Mouse (Mus musculus): ENCODE results near the gene Armc2. TPM values are rescaled to one million over a fixed set of nuclear protein-coding genes. Genes with fewer than 3 reads are reported as not detected.

Armc2 gene
- total RNA-seq, 2 experiments from 2014 or later: 16.5 to 18.5 TPM

- peak; percentile 40 for DNase-seq
- intact Hi-C loops (cut with DNase I): no loop called here
These were observed 87.3 kb downstream of the Armc2 start for GRCm38 (mm10) chr10:41930966-41931365.

- intact Hi-C loops (cut with DNase I): no loop called here
- peak; percentile 29 for DNase-seq
These were observed 91.5 kb downstream of the Armc2 start for GRCm38 (mm10) chr10:41926726-41927125.

- no peak for DNase-seq
- intact Hi-C loops (cut with DNase I): no loop called here
These were observed 105.8 kb downstream of the Armc2 start for GRCm38 (mm10) chr10:41912290-41912994.

- DNase-seq: no peak
- intact Hi-C loops (cut with DNase I): no loop called here
These were observed 109.3 kb downstream of the Armc2 start for GRCm38 (mm10) chr10:41908899-41909298.

GRCm38 (mm10) chr10:41907950-41908349, 110.3 kb downstream of the Armc2 start:
- DNase-seq: peak; percentile 34
- intact Hi-C loops (cut with DNase I): no loop called here

- intact Hi-C loops (cut with DNase I): no loop called here
- peak; percentile 23 for DNase-seq
These were observed 110.8 kb downstream of the Armc2 start for GRCm38 (mm10) chr10:41907473-41907872.

GRCm38 (mm10) chr10:41901864-41902263, 116.4 kb downstream of the Armc2 start:
- intact Hi-C loops (cut with DNase I): no loop called here
- peak; percentile 58 for DNase-seq

- intact Hi-C loops (cut with DNase I): no loop called here
- no peak for DNase-seq
These were observed 116.8 kb downstream of the Armc2 start for GRCm38 (mm10) chr10:41901456-41901855.

- intact Hi-C loops (cut with DNase I): no loop called here
- DNase-seq: no peak
These were observed 121.4 kb downstream of the Armc2 start for GRCm38 (mm10) chr10:41896865-41897264.

GRCm38 (mm10) chr10:41896425-41896824, 121.8 kb downstream of the Armc2 start:
- no peak for DNase-seq
- intact Hi-C loops (cut with DNase I): no loop called here

- no peak for DNase-seq
- intact Hi-C loops (cut with DNase I): no loop called here
These were observed 124.5 kb downstream of the Armc2 start for GRCm38 (mm10) chr10:41893433-41894411.

- no peak for DNase-seq
- intact Hi-C loops (cut with DNase I): no loop called here
These were observed 126.9 kb downstream of the Armc2 start for GRCm38 (mm10) chr10:41891312-41891711.

GRCm38 (mm10) chr10:41890537-41890936, 127.7 kb downstream of the Armc2 start:
- intact Hi-C loops (cut with DNase I): no loop called here
- no peak for DNase-seq

- no peak for DNase-seq
- intact Hi-C loops (cut with DNase I): loop anchor here (5.0 kb wide), 1 partner anchor 52 kb away; no protein-coding TSS in a partner anchor
These were observed 128.7 kb downstream of the Armc2 start for GRCm38 (mm10) chr10:41889566-41889965.

GRCm38 (mm10) chr10:41888365-41888941, 129.8 kb downstream of the Armc2 start:
- no peak for DNase-seq
- intact Hi-C loops (cut with DNase I): loop anchor here (5.0 kb wide), 1 partner anchor 51 kb away; no protein-coding TSS in a partner anchor

GRCm38 (mm10) chr10:41887080-41887821, 131.0 kb downstream of the Armc2 start:
- intact Hi-C loops (cut with DNase I): loop anchor here (5.0 kb wide), 1 partner anchor 50 kb away; no protein-coding TSS in a partner anchor
- DNase-seq: peak; percentile 99

GRCm38 (mm10) chr10:41883741-41884575, 134.3 kb downstream of the Armc2 start:
- no peak for DNase-seq
- intact Hi-C loops (cut with DNase I): no loop called here

GRCm38 (mm10) chr10:41881438-41881837, 136.8 kb downstream of the Armc2 start:
- DNase-seq: no peak
- intact Hi-C loops (cut with DNase I): no loop called here

GRCm38 (mm10) chr10:41880777-41881176, 137.5 kb downstream of the Armc2 start:
- DNase-seq: no peak
- intact Hi-C loops (cut with DNase I): no loop called here

Data from left cerebral cortex, postnatal 4 days (tissue).